Mouse (Mus musculus) liver, embryonic 11.5 days (tissue): ENCODE results near the gene Tubgcp6. TPM values are rescaled to one million over a fixed set of nuclear protein-coding genes. Genes with fewer than 3 reads are reported as not detected.

Source experiments
- ATAC-seq: fragments of 200-750 bp; cut with Nextera tagmentation; replicated peaks from 2 replicates; pipeline ENCODE4 v1.8.0; 2017; ENCODE audit warnings: moderate number of reproducible peaks, mild to moderate bottlenecking, moderate TSS enrichment, moderate library complexity; ENCODE audit not compliant: low FRiP score
- DNase-seq: peaks from one replicate; pipeline ENCODE4 v3.0.0-alpha.2; 2017; ENCODE audit warnings: low spot score
- H3K27ac ChIP-seq: fragments of 300-500 bp; sonication (generic); 2 replicates; pipeline ENCODE4 v1.5.1; 2014; ENCODE audit warnings: mild to moderate bottlenecking, low read depth, low read length, control low read depth
- H3K27me3 ChIP-seq: fragments of 300-500 bp; sonication (generic); replicated peaks from 2 replicates; pipeline ENCODE4 v1.6.1; 2014; ENCODE audit warnings: low read length, mixed read lengths; ENCODE audit not compliant: control insufficient read depth, insufficient read depth
- H3K36me3 ChIP-seq: fragments of 300-500 bp; sonication (generic); 2 replicates; pipeline ENCODE4 v1.6.1; 2014; ENCODE audit warnings: mild to moderate bottlenecking, low read length, moderate library complexity, mixed read lengths; ENCODE audit not compliant: control insufficient read depth, insufficient read depth
- H3K4me1 ChIP-seq: fragments of 300-500 bp; sonication (generic); replicated peaks from 2 replicates; pipeline ENCODE4 v1.6.1; 2014; ENCODE audit warnings: low read length, mixed read lengths; ENCODE audit not compliant: control insufficient read depth, insufficient read depth
- H3K4me2 ChIP-seq: fragments of 300-500 bp; sonication (generic); 2 replicates; pipeline ENCODE4 v1.6.1; 2014; ENCODE audit warnings: mild to moderate bottlenecking, control low read depth, moderate library complexity
- H3K4me3 ChIP-seq: fragments of 300-500 bp; sonication (generic); 2 replicates; pipeline ENCODE4 v1.5.1; 2014; ENCODE audit warnings: low read depth, low read length, control low read depth
- H3K9ac ChIP-seq: fragments of 300-500 bp; sonication (generic); 2 replicates; pipeline ENCODE4 v1.6.1; 2014; ENCODE audit warnings: low read depth, low read length, control low read depth
- H3K9me3 ChIP-seq: fragments of 300-500 bp; sonication (generic); 2 replicates; pipeline ENCODE4 v1.6.1; 2016; ENCODE audit warnings: low read length, inconsistent platforms, mixed read lengths; ENCODE audit not compliant: control insufficient read depth
- WGBS: fragments of 180-500 bp; shearing (Covaris S2); extraction: QIAGEN DNeasy Blood & Tissue Kit; methylation state at CpG from one replicate; pipeline ENCODE4 v1.1.7; 2014; 5-methylcytosine and 5-hydroxymethylcytosine counted together
- polyA plus RNA-seq: library from polyadenylated mRNA; unstranded; fragments of >200 nt; fragmentation: Nextera tagmentation; extraction: Ambion mirVana; gene quantifications from 2 replicates; pipeline ENCODE4 v1.2.1, GENCODE M21; 2014

Tubgcp6 gene
- polyA plus RNA-seq: 18.4 and 21.8 TPM in 2 replicates

DNA sequence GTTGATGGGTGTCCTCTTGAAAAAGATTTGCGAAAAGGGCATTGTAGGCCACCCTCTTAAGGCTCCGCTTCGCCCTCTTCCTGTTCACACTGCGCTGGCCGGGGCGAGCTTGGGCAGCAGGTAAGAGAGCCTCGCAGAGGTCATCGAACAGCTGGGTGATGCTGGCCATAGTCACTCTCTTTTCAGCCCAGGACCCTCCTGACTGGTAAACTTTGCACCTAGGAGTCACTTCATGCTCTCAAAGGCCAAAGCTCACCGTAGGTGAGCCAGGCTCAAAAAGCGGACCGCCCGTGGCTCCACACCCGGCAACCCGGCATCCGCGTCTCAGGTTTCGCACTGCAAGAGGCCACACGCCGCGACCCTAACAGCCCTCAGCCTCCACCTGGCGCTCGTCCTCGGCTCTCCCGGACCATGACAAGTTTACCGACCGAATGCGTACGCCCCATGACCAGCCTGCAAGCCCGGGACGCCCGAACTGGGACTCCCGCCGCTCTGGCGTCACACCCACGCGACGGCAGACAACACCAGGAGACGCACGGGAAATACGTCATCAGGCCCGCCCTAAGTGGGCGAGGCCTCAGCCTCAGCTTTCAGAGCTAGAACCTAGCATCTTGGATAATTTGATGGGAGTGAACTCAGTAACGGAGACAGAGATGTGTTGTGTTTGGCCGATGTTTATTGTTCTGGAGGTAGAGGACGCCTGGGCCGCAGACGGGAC, at the start of gene Tubgcp6:
Gene Tubgcp6 (minus strand): TSS at position 464 of the 718 bp plus-strand sequence.
- Histone ChIP-seq H3K4me3 (peak within 1 kb of the TSS; percentile 75), H3K27me3 (no peaks in the 10 kb centered on the region), H3K4me1 (peaks cover 28% of the 10 kb centered on the region), H3K36me3 (peaks cover 13% of the 10 kb centered on the region; the same call in 1 of the 2 replicates), H3K9ac (peak within 1 kb of the TSS; percentile 77), H3K4me2 (peak within 1 kb of the TSS; percentile 98), H3K27ac (peak within 1 kb of the TSS; percentile 43), H3K9me3 (no peaks in the 10 kb centered on the region)
- under 1% methylated on average over 47 of the region's 47 CpGs for WGBS
- ATAC-seq (peak; percentile 84), DNase-seq (peak; percentile 92)

DNA sequence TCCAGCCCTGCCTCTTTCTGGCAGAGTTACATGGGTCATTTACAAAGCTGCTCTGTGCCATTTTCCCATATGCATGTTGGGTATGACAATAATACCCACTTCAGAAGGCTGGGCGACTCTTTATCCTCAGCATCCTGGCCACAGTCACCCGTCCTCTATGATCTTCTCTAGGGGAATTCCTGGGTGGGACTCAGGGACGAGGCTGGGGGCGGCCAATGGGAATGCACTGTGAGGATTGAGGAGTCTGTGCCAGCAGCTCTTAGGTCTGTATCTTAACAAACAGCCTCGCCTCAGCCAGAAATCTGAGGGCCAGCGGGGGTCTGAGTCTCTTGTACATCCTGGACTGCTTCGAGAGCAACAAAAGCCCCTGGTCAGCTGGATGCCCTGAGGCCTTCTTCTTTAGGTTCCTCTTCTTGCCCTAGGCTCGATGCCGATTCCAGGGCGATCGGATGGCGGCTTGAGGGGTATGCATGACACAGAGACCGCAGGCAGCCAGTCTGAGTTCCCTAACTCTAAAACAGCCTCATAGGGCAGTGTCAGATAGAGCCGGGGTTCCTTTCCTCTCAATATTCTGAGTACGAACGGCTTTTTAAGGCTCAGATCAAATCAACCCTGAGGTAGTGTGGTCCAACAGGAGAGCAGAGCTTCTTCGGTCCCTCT, 49.5 kb upstream of the Tubgcp6 start:
- 46% methylated on average over 17 of the region's 17 CpGs for WGBS
- no peak for ATAC-seq
- peak overlapping the region; percentile 55 for H3K9ac ChIP-seq
- H3K27ac ChIP-seq: peak overlapping the region; percentile 9; the same call in 1 of the 2 replicates
- peak overlapping the region; percentile 85 for H3K4me2 ChIP-seq
- peaks cover 25% of the 10 kb centered on the region for H3K27me3 ChIP-seq
- DNase-seq: no peak
- peaks cover 64% of the 10 kb centered on the region for H3K4me1 ChIP-seq
- peaks cover 3% of the 10 kb centered on the region; the same call in 1 of the 2 replicates for H3K36me3 ChIP-seq
- no peaks in the 10 kb centered on the region for H3K9me3 ChIP-seq
- peak overlapping the region; percentile 62 for H3K4me3 ChIP-seq

DNA sequence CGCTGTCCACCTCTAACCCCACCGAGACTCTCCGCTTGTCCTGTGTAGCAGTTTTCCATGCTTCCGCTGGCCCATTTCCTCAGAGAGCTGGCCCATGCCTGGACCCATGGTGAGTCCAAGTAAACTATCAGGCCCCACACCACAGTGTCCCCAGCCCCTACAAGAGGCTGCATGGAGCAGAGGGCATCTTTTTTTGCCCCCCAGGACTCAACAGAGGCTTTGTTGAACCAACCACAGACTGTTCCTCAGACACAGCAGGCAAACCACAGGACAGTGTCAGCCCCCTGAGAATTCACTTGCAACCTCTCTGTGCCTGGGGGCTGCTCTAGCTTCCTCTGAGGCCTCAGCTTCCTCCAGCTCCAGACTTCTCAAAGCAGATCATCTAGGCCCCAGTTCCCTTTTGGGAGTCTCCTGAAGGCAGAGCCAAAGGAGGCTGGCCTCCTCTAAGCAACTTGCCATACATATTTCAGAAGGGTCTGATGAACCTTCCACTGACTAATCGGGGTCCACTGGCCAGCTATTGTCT, 48.7 kb upstream of the Tubgcp6 start:
- DNase-seq: no peak
- no peak overlapping the region for H3K9ac ChIP-seq
- no peak overlapping the region for H3K27ac ChIP-seq
- peaks cover 7% of the 10 kb centered on the region for H3K36me3 ChIP-seq
- no peaks in the 10 kb centered on the region for H3K9me3 ChIP-seq
- H3K27me3 ChIP-seq: peaks cover 25% of the 10 kb centered on the region
- H3K4me1 ChIP-seq: peaks cover 56% of the 10 kb centered on the region
- peak overlapping the region; percentile 20; the same call in 1 of the 2 replicates for H3K4me2 ChIP-seq
- 75% methylated on average over 5 of the region's 5 CpGs for WGBS
- no peak overlapping the region for H3K4me3 ChIP-seq
- no peak for ATAC-seq

DNA sequence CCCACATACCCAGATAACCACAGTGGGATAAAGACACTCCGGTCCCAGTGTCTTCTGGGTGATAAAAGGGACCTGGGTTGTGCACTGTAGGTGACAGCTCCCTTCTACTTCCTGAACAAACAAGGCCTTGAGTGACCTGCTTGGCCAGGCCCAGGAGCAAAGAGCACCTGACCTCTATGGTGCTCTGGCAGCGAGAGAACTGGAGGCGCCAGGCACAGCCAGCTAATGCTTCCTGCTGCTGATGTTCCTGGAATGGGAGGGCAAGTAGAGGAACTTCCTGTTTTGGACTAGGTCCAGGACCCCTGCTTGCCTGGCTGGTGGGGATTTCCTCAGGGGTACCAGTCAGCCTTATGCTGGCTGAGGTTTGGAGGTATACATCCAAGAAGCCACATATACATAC, 47.2 kb upstream of the Tubgcp6 start:
- WGBS: 47% methylated on average over 3 of the region's 3 CpGs
- peaks cover 23% of the 10 kb centered on the region for H3K27me3 ChIP-seq
- ATAC-seq (no peak), DNase-seq (no peak)
- H3K36me3 ChIP-seq: peaks cover 11% of the 10 kb centered on the region
- no peak overlapping the region for H3K9ac ChIP-seq
- H3K4me2 ChIP-seq: peak overlapping the region; percentile 15
- no peaks in the 10 kb centered on the region for H3K9me3 ChIP-seq
- no peak overlapping the region for H3K4me3 ChIP-seq
- peak overlapping the region; percentile 69 for H3K27ac ChIP-seq
- peaks cover 51% of the 10 kb centered on the region for H3K4me1 ChIP-seq

DNA sequence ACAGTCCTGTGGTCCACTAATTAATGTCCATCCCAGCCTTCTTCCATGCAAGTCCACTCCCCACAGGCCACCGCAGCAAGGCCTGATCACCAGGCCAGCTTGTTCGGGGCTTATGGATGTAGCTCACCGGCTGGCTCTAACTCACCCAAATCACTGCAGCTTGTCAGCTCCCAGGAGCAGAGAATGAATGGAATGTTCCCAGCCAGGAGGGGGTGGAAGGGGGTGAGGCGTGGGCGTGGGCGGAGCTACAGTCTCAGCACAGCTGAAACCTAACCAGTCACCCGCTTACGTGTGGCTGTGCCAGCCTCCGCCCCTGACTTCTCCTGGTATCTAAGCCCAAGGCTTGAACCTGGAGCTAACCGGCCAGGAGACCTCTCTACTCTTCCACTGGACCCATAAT, 46.5 kb upstream of the Tubgcp6 start:
- H3K36me3 ChIP-seq: peaks cover 16% of the 10 kb centered on the region
- peaks cover 47% of the 10 kb centered on the region for H3K4me1 ChIP-seq
- 32% methylated on average over 10 of the region's 10 CpGs for WGBS
- DNase-seq: no peak
- H3K27ac ChIP-seq: peak overlapping the region; percentile 69
- H3K27me3 ChIP-seq: peaks cover 18% of the 10 kb centered on the region
- no peaks in the 10 kb centered on the region for H3K9me3 ChIP-seq
- ATAC-seq: peak; percentile 22; the same call in 1 of the 2 replicates
- H3K4me2 ChIP-seq: peak overlapping the region; percentile 36
- H3K9ac ChIP-seq: no peak overlapping the region
- H3K4me3 ChIP-seq: no peak overlapping the region

DNA sequence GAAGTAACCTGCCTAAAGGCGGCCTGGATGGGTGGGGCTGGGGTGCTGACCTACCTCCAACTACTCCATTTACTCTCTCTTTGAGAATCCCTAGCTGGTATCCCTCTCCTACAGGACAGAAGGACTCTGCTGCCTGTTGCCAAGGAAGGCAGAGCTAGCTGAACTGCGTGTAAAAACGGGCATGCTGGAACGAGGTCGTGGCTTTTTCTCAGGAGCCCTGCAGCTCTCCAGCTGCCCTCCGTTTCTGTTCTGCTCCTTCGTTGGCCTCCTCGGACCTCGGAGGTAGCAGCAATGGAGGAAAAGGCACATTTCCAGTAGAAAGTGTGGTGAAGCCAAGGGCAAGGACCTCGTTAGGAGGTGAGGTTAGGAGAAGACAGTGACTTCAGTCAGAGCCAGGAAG, 46.0 kb upstream of the Tubgcp6 start:
- Histone ChIP-seq H3K4me2 (peak overlapping the region; percentile 36), H3K9me3 (no peaks in the 10 kb centered on the region), H3K9ac (no peak overlapping the region), H3K27ac (no peak overlapping the region), H3K27me3 (peaks cover 13% of the 10 kb centered on the region), H3K4me1 (peaks cover 43% of the 10 kb centered on the region), H3K4me3 (no peak overlapping the region), H3K36me3 (peaks cover 21% of the 10 kb centered on the region)
- no peak for DNase-seq
- WGBS: 62% methylated on average over 10 of the region's 10 CpGs
- no peak for ATAC-seq

DNA sequence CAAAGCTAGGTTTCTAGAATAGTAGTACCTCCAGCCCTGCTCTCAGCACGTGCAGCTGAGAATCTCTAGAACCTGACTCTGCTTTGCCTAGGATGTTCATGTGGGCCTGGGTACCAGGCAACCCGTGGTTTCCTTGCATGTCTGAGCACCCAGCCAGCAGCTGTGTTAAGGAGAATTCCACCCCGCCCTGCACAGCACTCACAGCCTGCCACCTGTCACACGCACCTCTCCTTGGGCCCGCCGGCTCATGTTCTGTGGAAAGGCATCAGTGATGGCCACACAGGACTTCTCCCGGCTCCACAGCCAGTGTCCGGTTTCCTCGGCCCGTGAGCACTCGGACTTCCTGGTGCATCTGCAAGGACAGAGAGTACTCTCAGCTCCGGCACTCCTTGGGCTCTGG, 42.6 kb upstream of the Tubgcp6 start:
- Histone ChIP-seq H3K4me2 (no peak overlapping the region), H3K9ac (no peak overlapping the region), H3K27me3 (no peaks in the 10 kb centered on the region), H3K4me3 (no peak overlapping the region), H3K27ac (no peak overlapping the region), H3K36me3 (peaks cover 31% of the 10 kb centered on the region), H3K9me3 (no peaks in the 10 kb centered on the region), H3K4me1 (peaks cover 18% of the 10 kb centered on the region)
- ATAC-seq (no peak), DNase-seq (no peak)
- 89% methylated on average over 12 of the region's 12 CpGs for WGBS

DNA sequence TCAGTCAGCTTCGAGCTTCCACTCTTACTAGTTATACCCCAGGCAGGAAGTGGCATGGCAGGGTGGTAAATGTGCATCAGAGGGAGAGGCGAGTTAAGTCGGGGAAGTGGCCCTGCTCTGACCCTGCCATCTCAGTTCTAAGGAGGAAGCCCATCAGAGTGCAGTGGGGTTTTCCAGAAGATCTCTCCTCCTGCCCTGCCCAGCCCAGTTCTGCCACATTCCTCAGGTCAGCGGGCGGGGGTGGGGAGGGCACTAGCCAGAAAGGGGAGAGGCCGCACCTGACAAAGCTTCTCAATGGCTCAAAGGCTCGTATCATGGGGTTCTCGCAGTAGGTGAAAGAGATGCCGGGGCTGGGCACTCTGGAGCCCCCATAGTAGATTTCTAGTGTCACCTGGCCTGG, 38.5 kb upstream of the Tubgcp6 start:
- H3K9me3 ChIP-seq: no peaks in the 10 kb centered on the region
- no peak overlapping the region for H3K4me3 ChIP-seq
- DNase-seq: no peak
- no peak for ATAC-seq
- H3K4me2 ChIP-seq: no peak overlapping the region; the same call in 1 of the 2 replicates
- no peaks in the 10 kb centered on the region for H3K27me3 ChIP-seq
- WGBS: 72% methylated on average over 9 of the region's 9 CpGs
- no peak overlapping the region for H3K27ac ChIP-seq
- no peak overlapping the region for H3K9ac ChIP-seq
- peaks cover 50% of the 10 kb centered on the region for H3K36me3 ChIP-seq
- no peaks in the 10 kb centered on the region for H3K4me1 ChIP-seq
